Mouse (Mus musculus): ENCODE measurements at regions not wholly inside any gene's neighbourhood (a gene's known extent, or its start where the extent isn't known, plus 50 kb on each side); places are given as distances from the start of the nearest gene placed in this dataset.

DNA sequence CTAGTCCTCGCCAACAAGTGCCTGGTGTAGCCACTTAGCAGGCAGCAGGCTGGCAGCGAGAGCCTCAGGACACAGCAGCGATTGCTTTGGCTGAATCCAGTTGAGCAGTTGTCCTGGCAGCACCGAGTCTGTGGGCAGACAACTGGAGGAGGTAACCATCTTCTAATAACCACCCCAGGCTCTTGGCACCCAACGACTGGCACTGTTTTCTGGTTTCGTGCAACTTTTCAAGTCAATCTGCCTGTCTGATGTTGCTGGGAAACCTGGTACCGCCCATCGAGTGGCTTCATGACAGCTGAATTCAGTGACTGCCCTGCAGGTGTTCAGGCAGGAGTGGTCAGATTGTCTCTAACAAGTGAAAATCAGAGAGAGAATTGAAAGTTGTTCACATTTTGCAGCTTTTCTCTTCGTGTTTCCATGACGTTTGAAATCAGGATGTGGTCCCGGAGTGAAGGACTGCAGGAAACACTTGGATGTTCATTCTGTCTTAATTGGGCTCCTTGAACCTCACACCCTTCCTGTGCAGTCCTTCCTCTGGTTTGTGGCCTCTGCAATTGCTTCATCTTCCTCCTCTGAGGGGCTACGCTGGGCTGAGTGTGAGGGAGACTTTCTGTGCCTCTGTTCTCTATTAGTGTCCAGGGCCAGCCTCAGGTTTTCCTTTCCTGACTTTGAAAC, 58.1 kb upstream of the Cdkn2b start:
- TF ChIP-seq CTCF (IDR thresholded peaks at IDR 0.05; ENCODE audit: control insufficient read depth, insufficient read depth, insufficient replicate concordance, low read depth, low read length) (no peak), POLR2A (IDR thresholded peaks at IDR 0.05; ENCODE audit: control insufficient read depth, low read depth, low read length) (no peak)
- Histone ChIP-seq H3K27ac (ENCODE audit: control insufficient read depth, insufficient read depth, low read depth, low read length) (no peak overlapping the region), H3K4me3 (ENCODE audit: control insufficient read depth, low read depth, low read length) (no peak overlapping the region), H3K27me3 (ENCODE audit: control insufficient read depth, insufficient read depth, low read length) (no peaks in the 10 kb centered on the region), H3K36me3 (ENCODE audit: control insufficient read depth, insufficient read depth, low read length) (no peaks in the 10 kb centered on the region), H3K4me1 (ENCODE audit: control insufficient read depth, insufficient read depth, low read length) (no peaks in the 10 kb centered on the region)

DNA sequence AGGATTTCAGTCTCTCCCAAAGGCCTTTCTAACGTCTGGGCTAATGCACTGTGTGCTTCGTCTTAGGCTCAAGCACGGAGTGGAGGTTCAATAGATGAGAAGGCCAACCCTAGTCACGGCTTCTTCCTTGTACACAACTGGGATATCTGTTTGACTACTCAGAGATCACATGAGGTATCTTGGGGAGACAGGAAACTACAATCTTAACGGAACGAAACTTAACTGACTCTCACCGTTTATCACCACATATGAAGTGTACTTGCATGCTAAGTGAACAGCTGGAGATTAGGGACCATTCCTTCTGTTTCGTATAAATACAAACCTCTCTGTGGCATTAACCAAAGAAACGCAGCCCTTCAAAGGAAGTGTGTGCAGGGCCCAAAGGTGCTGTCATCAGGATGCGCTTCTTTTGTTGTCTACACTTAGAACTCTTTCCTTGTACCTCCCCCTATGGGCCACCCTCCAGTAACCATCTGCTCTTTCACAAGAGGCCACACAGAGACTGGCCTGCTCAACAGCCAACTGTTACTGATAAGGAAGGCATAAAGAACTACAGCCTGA, 55.8 kb upstream of the Cdkn2b start:
- Histone ChIP-seq H3K36me3 (ENCODE audit: control insufficient read depth, insufficient read depth, low read length) (no peaks in the 10 kb centered on the region), H3K27ac (ENCODE audit: control insufficient read depth, insufficient read depth, low read depth, low read length) (no peak overlapping the region), H3K4me1 (ENCODE audit: control insufficient read depth, insufficient read depth, low read length) (no peaks in the 10 kb centered on the region), H3K27me3 (ENCODE audit: control insufficient read depth, insufficient read depth, low read length) (no peaks in the 10 kb centered on the region), H3K4me3 (ENCODE audit: control insufficient read depth, low read depth, low read length) (no peak overlapping the region)
- TF ChIP-seq POLR2A (IDR thresholded peaks at IDR 0.05; ENCODE audit: control insufficient read depth, low read depth, low read length) (no peak), CTCF (IDR thresholded peaks at IDR 0.05; ENCODE audit: control insufficient read depth, insufficient read depth, insufficient replicate concordance, low read depth, low read length) (no peak)

DNA sequence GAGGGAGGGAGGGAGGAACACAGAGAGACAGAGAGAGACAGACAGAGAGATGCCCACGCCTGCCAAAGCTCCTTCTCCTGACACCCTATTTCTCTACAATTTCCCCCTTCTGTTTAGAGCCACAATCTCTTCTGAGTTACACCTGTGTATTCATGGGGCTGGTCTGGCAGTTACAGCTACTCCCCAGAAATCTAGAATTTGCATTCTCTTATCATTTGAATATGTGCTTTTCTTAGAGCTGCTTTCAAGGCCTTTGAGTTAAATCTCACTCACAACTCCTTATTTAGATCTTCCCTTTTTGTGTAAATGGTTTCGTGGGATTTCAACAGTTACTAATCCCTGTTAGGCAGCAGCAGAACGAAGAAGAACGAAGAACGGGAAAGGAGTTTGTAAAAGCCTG, 55.0 kb upstream of the Cdkn2b start:
- no peak overlapping the region for H3K27ac ChIP-seq (ENCODE audit: control insufficient read depth, insufficient read depth, low read depth, low read length)
- TF ChIP-seq POLR2A (IDR thresholded peaks at IDR 0.05; ENCODE audit: control insufficient read depth, low read depth, low read length) = no peak
- TF ChIP-seq CTCF (IDR thresholded peaks at IDR 0.05; ENCODE audit: control insufficient read depth, insufficient read depth, insufficient replicate concordance, low read depth, low read length) = no peak
- no peaks in the 10 kb centered on the region for H3K36me3 ChIP-seq (ENCODE audit: control insufficient read depth, insufficient read depth, low read length)
- no peaks in the 10 kb centered on the region for H3K27me3 ChIP-seq (ENCODE audit: control insufficient read depth, insufficient read depth, low read length)
- no peaks in the 10 kb centered on the region for H3K4me1 ChIP-seq (ENCODE audit: control insufficient read depth, insufficient read depth, low read length)
- H3K4me3 ChIP-seq (ENCODE audit: control insufficient read depth, low read depth, low read length) = no peak overlapping the region

DNA sequence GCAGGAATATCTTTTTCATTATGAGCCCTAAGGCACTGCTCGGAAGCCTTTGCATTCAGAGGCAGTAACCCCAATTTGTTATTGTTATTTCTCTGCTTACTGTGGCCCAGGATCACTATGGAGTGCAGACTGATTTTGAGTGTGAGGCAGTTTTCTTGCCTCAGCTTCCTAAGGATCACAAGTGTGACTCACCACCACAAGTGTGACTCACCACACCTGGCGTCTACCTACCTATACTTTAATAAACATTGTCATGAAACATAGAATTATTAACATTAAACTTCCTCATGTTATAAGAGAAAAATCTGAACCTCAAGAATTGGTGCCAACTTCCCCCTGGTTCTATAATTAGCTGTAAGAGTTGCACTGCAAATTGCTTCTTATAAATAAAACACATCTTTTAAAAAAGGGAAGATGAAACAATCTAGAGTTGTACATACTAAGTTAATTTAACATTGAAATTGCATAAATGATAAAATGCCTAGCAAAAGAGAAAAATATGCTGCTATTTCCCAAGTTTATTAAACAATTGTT, 52.4 kb upstream of the Cdkn2b start:
- H3K4me1 ChIP-seq (ENCODE audit: control insufficient read depth, insufficient read depth, low read length) = no peaks in the 10 kb centered on the region
- H3K27me3 ChIP-seq (ENCODE audit: control insufficient read depth, insufficient read depth, low read length) = no peaks in the 10 kb centered on the region
- H3K4me3 ChIP-seq (ENCODE audit: control insufficient read depth, low read depth, low read length) = no peak overlapping the region
- H3K36me3 ChIP-seq (ENCODE audit: control insufficient read depth, insufficient read depth, low read length) = no peaks in the 10 kb centered on the region
- TF ChIP-seq POLR2A (IDR thresholded peaks at IDR 0.05; ENCODE audit: control insufficient read depth, low read depth, low read length) (no peak), CTCF (IDR thresholded peaks at IDR 0.05; ENCODE audit: control insufficient read depth, insufficient read depth, insufficient replicate concordance, low read depth, low read length) (no peak)
- no peak overlapping the region for H3K27ac ChIP-seq (ENCODE audit: control insufficient read depth, insufficient read depth, low read depth, low read length)

DNA sequence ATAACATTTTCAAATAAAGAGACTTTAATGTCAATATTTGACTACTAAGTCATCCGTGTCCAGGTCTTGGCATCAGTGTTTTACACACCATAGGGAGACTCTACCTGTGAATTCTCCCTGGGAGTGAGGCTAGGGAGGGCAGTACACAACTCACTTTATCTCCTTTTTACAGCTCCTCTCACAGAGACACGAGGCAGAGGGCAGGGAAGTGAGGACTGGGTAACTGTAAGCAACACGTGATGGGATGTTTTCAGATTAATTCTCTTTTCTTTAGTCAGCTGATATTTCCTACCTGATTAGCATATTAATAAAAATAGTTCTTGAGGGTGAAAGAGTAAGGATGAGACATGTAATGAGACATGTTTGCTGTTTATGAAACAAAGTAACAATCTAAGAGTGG, 51.8 kb upstream of the Cdkn2b start:
- TF ChIP-seq CTCF (IDR thresholded peaks at IDR 0.05; ENCODE audit: control insufficient read depth, insufficient read depth, insufficient replicate concordance, low read depth, low read length) = no peak
- no peak for TF ChIP-seq POLR2A (IDR thresholded peaks at IDR 0.05; ENCODE audit: control insufficient read depth, low read depth, low read length)
- Histone ChIP-seq H3K27ac (ENCODE audit: control insufficient read depth, insufficient read depth, low read depth, low read length) (no peak overlapping the region), H3K4me3 (ENCODE audit: control insufficient read depth, low read depth, low read length) (no peak overlapping the region), H3K4me1 (ENCODE audit: control insufficient read depth, insufficient read depth, low read length) (no peaks in the 10 kb centered on the region), H3K27me3 (ENCODE audit: control insufficient read depth, insufficient read depth, low read length) (no peaks in the 10 kb centered on the region), H3K36me3 (ENCODE audit: control insufficient read depth, insufficient read depth, low read length) (no peaks in the 10 kb centered on the region)

DNA sequence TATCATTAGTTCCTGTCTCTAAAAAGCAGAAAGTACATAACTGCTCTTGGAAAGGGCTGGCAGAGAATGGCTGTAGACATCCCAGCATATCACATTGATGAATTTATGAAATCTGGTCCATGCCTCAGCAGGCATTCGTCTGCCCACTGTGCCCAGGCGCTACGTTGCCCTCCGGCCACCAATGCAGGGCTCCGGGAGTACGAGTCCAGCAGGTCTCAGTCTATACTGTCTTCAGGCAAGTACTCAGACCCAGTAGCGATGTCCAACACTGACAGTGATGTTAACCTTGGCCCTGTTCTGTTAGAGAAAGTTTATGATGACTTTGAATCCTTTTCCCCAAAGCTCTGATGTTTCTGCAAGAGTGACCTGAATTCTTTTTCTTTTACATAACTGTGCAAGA, 50.5 kb upstream of the Cdkn2b start:
- H3K27me3 ChIP-seq (ENCODE audit: control insufficient read depth, insufficient read depth, low read length) = no peaks in the 10 kb centered on the region
- H3K36me3 ChIP-seq (ENCODE audit: control insufficient read depth, insufficient read depth, low read length) = no peaks in the 10 kb centered on the region
- TF ChIP-seq POLR2A (IDR thresholded peaks at IDR 0.05; ENCODE audit: control insufficient read depth, low read depth, low read length) (no peak), CTCF (IDR thresholded peaks at IDR 0.05; ENCODE audit: control insufficient read depth, insufficient read depth, insufficient replicate concordance, low read depth, low read length) (no peak)
- H3K4me1 ChIP-seq (ENCODE audit: control insufficient read depth, insufficient read depth, low read length) = no peaks in the 10 kb centered on the region
- H3K27ac ChIP-seq (ENCODE audit: control insufficient read depth, insufficient read depth, low read depth, low read length) = no peak overlapping the region
- no peak overlapping the region for H3K4me3 ChIP-seq (ENCODE audit: control insufficient read depth, low read depth, low read length)
